Comparison of ENCODE assay signal across 7 mouse cellular contexts in the genomic region with DNA sequence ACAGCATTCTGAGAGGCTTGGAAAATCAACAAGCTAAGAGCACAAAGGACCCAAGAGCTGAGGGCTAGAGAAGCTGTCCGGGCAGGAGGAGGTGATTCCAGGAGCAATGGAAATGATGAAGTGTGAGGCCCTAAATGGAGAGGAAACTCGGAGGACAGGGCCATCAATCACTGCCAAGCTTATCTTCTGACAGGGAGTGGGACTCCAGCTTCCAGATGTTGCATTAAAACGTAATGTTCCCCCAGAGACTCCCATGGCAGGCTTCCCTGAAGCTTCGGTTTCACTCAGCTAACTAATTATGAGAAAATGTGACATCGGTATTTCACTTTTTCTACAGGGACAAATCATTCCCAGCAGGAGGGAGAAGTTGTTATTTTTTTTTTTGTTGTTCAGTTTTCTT.
DNase-seq lines count a peak whose midpoint lies in the region; ATAC-seq and TF ChIP-seq lines count a peak whose summit lies in the region.

No protein-coding gene starts in this region.

- H3K9ac ChIP-seq in forebrain, embryonic 13.5 days: no peak overlapping the region
- H3K9ac ChIP-seq in forebrain, postnatal 0 days: no peak overlapping the region

- H3K4me2 ChIP-seq in forebrain, embryonic 13.5 days: no peak overlapping the region
- H3K4me2 ChIP-seq in forebrain, postnatal 0 days (ENCODE audit: low read depth): no peak overlapping the region

- no peaks in the 10 kb centered on the region for H3K9me3 ChIP-seq in forebrain, embryonic 13.5 days (replicated peaks)
- no peaks in the 10 kb centered on the region for H3K9me3 ChIP-seq in forebrain, postnatal 0 days (ENCODE audit: low read length)

- H3K27ac ChIP-seq in forebrain, embryonic 13.5 days: no peak overlapping the region
- H3K27ac ChIP-seq in forebrain, postnatal 0 days (ENCODE audit: low read depth, low read length): no peak overlapping the region

- WGBS in forebrain, embryonic 13.5 days: 35% methylated on average over 5 of the region's 5 CpGs
- whole genome bisulfite sequencing in forebrain, postnatal 0 days: 35% methylated on average over 5 of the region's 5 CpGs

- no peak for TF ChIP-seq CTCF in forebrain, postnatal 0 days (IDR thresholded peaks at IDR 0.05; ENCODE audit: low read depth)

- H3K4me1 ChIP-seq in forebrain, embryonic 13.5 days: peaks cover 4% of the 10 kb centered on the region; the same call in 1 of the 2 replicates
- H3K4me1 ChIP-seq in forebrain, postnatal 0 days (ENCODE audit: insufficient read depth): no peaks in the 10 kb centered on the region

- DNase-seq in embryo, embryonic 11.5 days (ENCODE audit: low read depth, low spot score): peak; percentile 85
- DNase-seq in gastrocnemius, postnatal 10 days: peak; percentile 72
- peak; percentile 39 for DNase-seq in kidney, adult 18-20 months
- DNase-seq in lung, postnatal 4 days: peak; percentile 52 to 73
- DNase-seq in forebrain, postnatal 0 days: no peak
- DNase-seq in right cerebral cortex, postnatal 14 days: no peak

- no peaks in the 10 kb centered on the region for H3K36me3 ChIP-seq in forebrain, embryonic 13.5 days (ENCODE audit: poor library complexity, severe bottlenecking)
- H3K36me3 ChIP-seq in forebrain, postnatal 0 days (ENCODE audit: insufficient read depth): no peaks in the 10 kb centered on the region

- no peak for ATAC-seq in forebrain, embryonic 13.5 days
- no peak for ATAC-seq in forebrain, postnatal 0 days

- H3K4me3 ChIP-seq in forebrain, embryonic 13.5 days: no peak overlapping the region
- H3K4me3 ChIP-seq in forebrain, postnatal 0 days (ENCODE audit: low read depth, low read length): no peak overlapping the region

- H3K27me3 ChIP-seq in forebrain, embryonic 13.5 days: peaks cover 5% of the 10 kb centered on the region; the same call in 1 of the 2 replicates
- H3K27me3 ChIP-seq in forebrain, postnatal 0 days (ENCODE audit: insufficient read depth, low read length): no peaks in the 10 kb centered on the region

Comparison
In these comparisons a context has a peak if more than half of its experiments do, and no peak if none do; other contexts are left out.
1. DNase-seq: peak in embryo, embryonic 11.5 days (single experiment), gastrocnemius, postnatal 10 days (single experiment), kidney, adult 18-20 months (single experiment) and lung, postnatal 4 days (2 of 2); none in forebrain, postnatal 0 days (single experiment) and right cerebral cortex, postnatal 14 days (single experiment).